Mouse (Mus musculus): ENCODE results near the gene Gabbr2. TPM values are rescaled to one million over a fixed set of nuclear protein-coding genes. Genes with fewer than 3 reads are reported as not detected.
A peak's percentile ranks its signal among the peaks of the same experiment; 100 is the strongest.

The Gabbr2 gene
- total RNA-seq, 2 experiments from 2014 or later = 242 to 264 TPM

DNA sequence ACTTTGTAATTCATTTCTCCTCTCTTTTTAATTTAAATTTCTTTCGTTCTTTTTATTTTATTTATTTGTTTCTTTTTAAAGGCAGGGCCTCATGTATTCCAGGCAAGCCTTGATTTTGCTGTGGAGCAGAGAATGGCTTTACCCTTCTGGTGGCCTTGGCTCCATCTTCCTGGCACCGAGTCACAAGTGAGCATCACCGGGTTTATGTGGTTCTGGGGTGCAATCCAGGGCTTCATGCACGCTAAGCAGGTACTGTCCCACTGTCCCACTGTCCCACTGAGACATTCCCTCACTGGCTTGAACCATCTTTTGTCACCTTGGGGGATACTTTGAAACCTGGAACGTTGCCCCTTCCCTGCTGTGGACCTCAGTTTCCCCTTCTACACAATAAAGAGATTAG, 147.1 kb downstream of the Gabbr2 start:
- no peak for DNase-seq (ENCODE audit: extremely low spot score in 1 of 2, low spot score in 2 of 2)
- intact Hi-C loops (cut with DNase I) = no loop called here

DNA sequence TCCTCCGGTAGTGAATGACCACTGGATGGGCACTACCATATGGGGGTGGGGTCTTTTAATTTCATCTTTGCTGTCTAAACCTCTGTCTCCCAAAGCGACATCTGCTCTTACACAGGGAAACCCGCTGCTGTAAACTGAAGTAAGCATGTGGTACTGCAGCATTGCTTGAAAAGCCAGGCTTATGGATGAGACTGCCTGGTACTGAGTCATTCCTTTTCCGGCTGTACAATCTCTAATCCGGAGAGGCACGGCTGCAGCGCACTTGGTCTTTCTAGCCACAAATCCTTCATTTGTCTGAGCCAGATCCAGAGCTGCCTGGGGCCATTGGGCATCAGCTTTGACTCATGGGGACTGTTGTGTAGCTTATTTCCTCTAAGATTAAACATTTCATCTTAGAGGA, 149.1 kb downstream of the Gabbr2 start:
- intact Hi-C loops (cut with DNase I) = no loop called here
- no peak for DNase-seq (ENCODE audit: extremely low spot score in 1 of 2, low spot score in 2 of 2)

DNA sequence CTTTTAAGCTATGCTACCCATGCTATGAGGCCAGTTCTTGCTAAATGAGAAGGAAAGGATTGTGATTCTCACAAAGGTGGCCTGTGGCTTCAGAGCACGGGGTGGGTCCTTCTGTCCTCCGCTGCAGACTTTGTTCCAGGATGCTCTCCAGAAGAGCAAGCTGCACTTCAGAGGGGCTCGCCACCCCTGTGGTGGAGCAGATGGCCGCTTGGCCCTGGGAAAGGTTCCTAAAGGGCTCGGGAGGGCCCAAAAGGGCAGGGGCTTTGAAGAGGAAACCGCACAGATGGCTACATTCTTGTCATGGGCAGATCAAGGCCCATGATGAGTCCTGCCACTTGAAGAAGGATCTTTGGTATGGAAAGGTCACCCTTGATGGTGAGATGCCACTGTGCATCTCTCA, 151.5 kb downstream of the Gabbr2 start:
- intact Hi-C loops (cut with DNase I) = no loop called here
- DNase-seq (ENCODE audit: extremely low spot score in 1 of 2, low spot score in 2 of 2) = no peak

DNA sequence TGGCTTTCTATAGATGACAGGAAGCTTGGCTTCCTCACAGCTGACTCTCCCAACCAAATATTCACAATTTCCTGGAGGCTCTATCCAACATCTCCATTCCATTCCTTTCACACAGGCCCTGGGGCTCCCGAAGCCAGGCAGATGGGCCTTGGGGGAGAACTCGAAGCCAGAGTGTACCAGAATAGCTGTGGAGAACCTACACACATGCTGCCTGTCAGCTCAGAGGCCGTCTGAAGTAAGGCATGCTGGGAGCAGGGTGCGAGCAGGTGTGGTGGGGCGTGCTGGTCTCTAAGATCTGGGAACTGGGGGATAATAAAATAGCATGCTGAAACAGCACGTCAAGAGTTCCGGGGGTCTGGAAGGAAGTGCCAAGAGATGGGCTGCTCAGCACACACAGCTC, 154.3 kb downstream of the Gabbr2 start:
- intact Hi-C loops (cut with DNase I) = no loop called here
- DNase-seq (ENCODE audit: extremely low spot score in 1 of 2, low spot score in 2 of 2) = peak in 1 of 2 experiments; percentile 53

DNA sequence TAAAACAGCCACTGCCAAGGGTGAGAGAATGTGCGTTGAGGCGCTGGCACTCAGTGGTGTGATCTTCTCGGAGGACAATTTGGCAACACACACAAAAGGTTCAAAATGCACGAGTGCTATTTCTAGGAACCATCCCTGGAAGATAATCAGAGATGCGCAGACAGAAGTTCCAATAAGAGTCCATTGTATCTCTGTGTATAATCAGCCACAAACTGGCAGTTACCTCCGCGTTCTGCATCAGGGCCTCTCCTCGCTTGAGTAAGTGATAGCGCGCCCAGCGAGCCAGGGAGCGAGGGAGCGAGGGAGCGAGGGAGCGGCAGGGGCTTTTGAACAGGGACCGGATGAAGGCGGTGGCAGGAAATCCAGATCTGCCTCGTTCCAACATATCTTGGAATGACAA, 155.6 kb downstream of the Gabbr2 start:
- intact Hi-C loops (cut with DNase I) = no loop called here
- no peak for DNase-seq (ENCODE audit: extremely low spot score in 1 of 2, low spot score in 2 of 2)

DNA sequence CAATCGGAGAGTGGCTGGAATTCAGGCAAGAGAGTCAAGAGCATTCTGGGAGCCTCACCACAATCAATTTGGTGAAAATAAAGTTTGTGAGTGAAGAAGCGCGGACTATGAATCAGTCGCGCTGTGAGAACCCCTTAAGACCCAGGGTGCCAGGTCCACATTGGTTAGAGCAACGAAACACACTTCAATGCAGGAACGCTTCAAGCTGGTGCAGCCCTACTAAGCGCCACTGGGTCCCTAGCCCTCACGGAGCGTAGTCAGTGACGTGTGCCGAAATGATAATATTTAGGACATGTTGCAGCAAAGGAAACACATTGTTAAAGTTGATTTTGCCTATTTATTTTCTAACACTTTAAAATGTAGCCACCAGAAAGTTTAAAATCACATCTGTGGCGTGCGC, 156.6 kb downstream of the Gabbr2 start:
- intact Hi-C loops (cut with DNase I) = no loop called here
- no peak for DNase-seq (ENCODE audit: extremely low spot score in 1 of 2, low spot score in 2 of 2)

DNA sequence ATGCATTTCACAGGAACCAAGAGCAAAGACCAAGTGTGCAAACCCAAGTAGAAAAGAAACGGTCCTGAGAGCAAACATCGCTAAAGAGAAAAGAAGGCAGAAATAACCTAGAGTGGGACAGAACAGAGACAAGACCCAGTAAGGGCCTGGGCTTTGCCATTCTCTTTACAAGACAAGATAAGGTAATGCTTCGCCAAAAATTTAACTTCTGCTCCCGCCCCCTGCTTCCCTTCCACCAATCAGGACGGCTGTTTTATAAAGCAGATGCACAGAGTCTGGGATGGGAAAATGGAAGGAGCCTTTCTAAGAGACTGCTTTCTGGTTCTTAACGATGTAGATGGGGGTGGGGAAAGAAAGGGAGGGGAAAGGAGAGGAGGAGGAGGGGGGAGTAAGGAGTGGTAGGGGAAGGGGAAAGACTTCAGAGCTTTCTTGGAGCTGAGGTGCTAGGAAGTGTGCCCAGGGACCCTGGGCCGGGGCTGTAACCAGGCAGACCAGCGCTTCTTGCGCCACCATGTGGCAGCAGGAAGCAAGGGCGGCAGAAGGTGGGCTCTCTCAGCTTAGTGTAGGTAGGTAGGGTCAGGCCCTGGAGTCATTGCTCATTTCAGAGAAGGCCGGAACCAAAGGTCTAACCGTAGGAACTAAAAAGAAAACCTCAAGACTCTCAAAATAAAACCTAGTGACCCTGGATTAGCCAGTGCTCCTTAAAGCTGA, 158.7 kb downstream of the Gabbr2 start:
- intact Hi-C loops (cut with DNase I) = no loop called here

DNA sequence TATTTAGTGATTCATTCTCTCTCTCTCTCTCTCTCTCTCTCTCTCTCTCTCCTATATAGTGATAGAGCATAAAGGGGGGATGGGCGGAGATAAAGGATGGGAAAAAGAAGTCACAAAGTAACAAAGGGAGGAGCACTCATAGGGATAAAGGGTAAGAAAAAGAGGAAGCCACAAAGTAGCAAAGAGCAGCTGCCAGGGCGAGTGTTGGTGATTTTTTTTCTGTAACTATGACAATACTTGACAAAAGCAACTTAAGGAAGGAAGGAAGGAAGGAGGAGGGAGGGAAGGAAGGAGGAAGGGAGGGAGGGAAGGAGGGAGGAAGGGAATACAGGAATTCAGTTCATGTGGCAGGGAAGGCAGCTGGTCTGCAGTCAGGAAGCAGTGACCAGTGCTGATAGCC, 162.0 kb downstream of the Gabbr2 start:
- intact Hi-C loops (cut with DNase I) = no loop called here
- DNase-seq (ENCODE audit: extremely low spot score in 1 of 2, low spot score in 2 of 2) = no peak

More for the DNA sequence above, 158.7 kb downstream of the Gabbr2 start:
- no peak for DNase-seq (ENCODE audit: extremely low spot score in 1 of 2, low spot score in 2 of 2)

DNA sequence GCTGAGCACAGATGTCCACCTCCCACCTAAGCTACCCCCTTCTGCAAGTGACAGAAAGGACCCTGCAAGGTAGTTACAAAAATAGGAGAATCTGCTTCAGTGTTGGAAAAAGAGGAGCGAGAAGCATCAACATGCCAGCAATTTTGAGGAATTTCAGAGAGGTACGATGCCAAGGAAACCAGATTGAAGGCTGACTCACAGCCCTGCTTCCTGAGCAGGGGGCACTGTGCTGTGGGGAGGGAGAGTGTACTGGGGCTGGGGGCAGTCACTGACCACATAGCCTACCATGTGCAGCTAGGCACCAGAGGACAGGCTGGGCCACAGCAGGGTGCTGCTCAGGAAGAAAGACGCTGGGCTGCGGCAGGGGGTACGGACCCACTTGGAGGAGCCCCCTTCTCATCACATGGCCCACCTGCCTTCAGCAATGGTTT, 163.5 kb downstream of the Gabbr2 start:
- intact Hi-C loops (cut with DNase I) = no loop called here

DNA sequence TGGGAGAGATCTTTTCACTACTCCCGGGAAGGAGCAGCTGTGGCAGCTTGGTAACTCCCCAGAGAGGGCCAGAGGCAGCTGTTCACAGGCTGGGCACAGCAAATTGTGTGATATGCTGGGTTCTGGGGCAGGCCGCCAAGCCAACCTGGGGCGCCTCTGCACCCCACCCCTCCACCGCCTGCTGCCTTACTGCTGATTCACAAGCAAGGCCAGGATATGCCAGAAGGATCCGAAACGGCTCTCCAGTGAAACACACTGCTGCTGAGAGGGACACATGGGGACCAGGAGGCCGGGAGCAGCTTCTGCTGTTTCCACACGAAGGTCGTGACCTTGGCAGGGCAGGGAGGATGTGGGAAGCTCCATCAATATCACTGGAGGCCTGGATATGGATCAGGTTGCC, 164.2 kb downstream of the Gabbr2 start:
- intact Hi-C loops (cut with DNase I) = no loop called here
- peak in 1 of 2 experiments; percentile 78 for DNase-seq (ENCODE audit: extremely low spot score in 1 of 2, low spot score in 2 of 2)

More for the DNA sequence above, 163.5 kb downstream of the Gabbr2 start:
- no peak for DNase-seq (ENCODE audit: extremely low spot score in 1 of 2, low spot score in 2 of 2)

DNA sequence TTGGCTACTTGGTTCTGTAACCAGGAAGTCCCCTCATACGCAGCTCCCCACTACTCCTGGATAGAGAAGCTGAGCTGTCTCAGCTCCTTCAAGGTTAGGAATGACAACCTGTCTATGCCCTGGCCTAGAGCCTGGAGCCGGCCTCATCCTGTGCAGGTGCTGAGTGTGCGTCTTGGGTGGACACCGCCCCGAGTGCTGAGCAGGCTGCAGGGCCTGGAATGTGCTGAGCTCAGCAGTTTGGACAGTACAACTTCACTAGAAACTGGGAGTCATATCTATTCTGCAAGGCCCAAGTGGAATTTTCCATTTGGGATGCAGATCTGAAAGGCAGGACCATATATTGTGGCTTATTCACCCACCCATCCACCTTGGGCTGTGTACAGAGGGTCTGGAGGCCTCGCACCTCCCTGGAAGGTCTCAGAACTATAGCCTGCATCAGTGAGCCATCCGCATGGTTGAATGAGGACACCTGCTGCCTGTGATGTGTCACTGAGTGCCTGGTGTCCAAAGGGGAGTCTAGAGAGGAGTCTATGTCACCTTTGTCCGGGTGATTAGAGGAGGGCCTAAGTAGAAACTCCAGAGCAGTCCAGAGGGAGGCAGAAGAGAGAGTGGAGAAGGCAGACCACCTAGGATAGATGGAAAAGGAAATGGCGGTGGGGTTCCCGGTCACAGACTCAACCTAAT, 165.7 kb downstream of the Gabbr2 start:
- no peak for DNase-seq (ENCODE audit: extremely low spot score in 1 of 2, low spot score in 2 of 2)
- intact Hi-C loops (cut with DNase I) = no loop called here

DNA sequence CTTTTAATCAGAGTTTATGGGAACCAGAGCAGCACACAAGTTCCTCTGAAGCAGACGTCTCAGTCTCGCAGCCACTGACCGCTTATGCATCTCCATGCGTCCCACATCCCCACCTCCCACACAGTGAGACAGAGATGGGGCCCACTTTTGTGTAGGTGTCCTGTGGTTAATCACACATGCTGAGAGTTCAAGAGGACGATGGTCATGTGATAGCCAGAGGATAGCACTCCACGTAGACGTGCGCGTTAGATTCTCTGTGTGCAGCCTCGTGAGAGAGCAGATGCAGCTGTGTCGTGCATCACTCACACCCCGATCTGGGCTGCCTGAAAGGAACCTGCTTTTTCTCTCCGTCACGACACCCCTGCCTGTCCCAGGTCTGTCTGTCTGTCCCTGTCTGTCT, 167.9 kb downstream of the Gabbr2 start:
- intact Hi-C loops (cut with DNase I) = no loop called here
- no peak for DNase-seq (ENCODE audit: extremely low spot score in 1 of 2, low spot score in 2 of 2)

DNA sequence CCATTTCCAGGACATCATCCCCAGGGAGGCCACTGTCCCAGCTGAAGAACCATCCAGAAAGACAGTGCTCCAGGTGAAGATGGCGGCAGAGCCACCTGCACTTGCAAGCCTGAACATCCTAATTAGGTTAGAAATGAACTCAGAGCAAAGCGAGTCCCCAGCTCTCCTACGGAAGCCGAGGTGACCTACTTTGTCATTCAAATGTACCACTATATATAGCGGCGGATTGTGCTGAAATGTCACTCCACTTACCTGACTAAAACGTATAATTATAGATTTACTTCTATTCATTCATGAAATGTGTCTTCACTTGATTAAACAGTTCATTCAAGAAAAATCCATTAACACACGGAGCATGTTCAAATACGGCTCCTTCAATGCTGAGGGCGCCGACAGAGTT, 170.0 kb downstream of the Gabbr2 start:
- intact Hi-C loops (cut with DNase I) = no loop called here
- DNase-seq (ENCODE audit: extremely low spot score in 1 of 2, low spot score in 2 of 2) = no peak

DNA sequence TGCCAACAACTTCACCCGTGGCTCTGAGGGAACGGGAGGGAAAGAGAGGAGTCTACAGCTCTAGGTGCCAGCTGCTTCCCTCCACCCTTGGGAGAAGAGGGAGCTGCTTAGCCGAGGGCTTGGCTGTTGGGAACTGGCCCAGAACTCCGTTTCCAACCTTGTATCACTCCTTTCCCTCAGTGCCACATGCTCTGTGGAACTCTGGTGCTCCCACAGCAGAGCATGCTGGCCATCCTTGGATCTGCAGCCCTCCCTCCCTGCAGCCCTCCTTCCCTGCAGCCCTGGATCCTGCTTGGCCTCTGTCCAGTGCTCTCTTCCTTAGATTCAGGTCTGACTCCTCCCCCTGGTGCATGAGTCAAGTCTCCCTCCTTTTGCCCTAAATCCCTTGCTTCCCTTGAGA, 176.7 kb downstream of the Gabbr2 start:
- peak in 1 of 2 experiments; percentile 61 for DNase-seq (ENCODE audit: extremely low spot score in 1 of 2, low spot score in 2 of 2)
- intact Hi-C loops (cut with DNase I) = no loop called here

DNA sequence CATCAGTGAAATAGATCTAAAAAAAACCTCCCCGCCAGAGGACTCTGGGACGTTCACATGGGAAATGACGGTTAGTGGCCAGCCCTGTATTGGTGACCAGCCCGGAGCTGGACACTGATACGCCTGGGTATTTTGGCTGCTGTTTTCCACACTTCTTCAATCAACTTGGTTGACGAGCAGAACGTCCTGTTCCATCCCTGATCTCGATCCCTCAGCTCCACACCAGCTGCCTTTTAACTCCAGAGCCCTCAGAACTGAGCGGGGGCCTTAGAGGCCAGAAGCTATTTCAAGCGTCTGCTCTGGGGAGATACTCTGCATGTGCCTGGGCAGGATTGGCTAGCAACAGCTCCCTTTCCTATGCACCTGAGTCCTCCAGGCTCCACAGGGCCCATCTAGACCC, 177.4 kb downstream of the Gabbr2 start:
- intact Hi-C loops (cut with DNase I) = no loop called here
- DNase-seq (ENCODE audit: extremely low spot score in 1 of 2, low spot score in 2 of 2) = no peak

DNA sequence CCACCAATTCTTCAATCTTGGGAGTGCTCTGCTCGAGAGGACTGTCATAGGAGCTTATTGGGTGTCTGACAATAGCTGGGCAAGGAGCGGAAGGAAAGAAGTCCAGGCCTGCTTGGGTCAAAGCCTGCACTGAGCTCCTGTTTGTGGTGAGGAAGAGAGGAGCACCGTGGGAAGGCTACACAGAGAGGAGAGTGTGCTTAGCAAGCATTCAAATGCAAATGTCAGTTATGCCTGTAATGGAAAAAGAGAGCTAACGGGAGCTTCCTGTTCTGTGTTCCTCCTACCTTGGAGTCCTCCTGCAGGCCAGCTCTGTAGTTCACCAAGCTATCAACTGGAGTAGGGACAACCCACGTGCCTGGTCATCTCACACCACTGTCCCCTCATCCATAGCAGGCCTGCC, 180.5 kb downstream of the Gabbr2 start:
- DNase-seq (ENCODE audit: extremely low spot score in 1 of 2, low spot score in 2 of 2) = no peak
- intact Hi-C loops (cut with DNase I) = no loop called here

DNA sequence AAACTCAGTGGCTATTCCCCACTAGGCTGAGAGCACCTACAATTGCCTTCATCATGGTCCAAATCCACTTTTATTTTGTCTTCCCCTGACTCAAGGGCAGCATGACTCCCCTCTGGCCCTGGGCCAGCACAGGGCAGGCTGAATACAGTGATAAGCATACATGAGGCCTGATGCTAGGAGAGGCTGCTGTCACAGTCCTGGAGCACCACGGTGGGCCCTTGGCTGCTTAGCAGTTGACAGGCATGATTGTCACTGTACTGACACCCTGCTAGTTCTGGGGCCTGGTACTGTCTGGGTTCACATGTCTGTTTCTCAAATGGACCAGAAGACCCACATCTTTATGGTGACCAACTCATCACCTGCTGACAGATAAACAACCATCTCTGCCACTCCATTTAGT, 184.8 kb downstream of the Gabbr2 start:
- intact Hi-C loops (cut with DNase I) = no loop called here
- no peak for DNase-seq (ENCODE audit: extremely low spot score in 1 of 2, low spot score in 2 of 2)

DNA sequence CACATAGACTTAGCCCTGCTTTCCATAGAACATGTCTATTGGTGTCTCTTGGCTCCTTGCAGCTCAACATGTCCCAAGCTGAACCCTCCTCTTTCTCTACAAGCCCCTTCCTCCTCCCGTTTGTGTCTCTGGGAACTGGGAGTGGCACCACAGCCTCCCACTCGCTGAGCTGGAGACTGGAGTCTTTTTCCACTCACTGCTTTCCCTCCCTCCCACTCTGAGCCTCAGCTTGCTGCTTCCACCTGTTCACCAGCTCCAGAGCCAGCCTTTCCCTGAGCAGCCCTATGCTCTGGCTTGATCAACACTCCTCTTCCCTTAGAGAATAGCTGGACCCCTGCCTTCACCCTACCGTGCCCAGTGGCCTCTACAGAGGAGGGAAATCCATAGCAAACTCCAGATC, 185.8 kb downstream of the Gabbr2 start:
- intact Hi-C loops (cut with DNase I) = no loop called here
- DNase-seq (ENCODE audit: extremely low spot score in 1 of 2, low spot score in 2 of 2) = peak; percentile 65 to 69

DNA sequence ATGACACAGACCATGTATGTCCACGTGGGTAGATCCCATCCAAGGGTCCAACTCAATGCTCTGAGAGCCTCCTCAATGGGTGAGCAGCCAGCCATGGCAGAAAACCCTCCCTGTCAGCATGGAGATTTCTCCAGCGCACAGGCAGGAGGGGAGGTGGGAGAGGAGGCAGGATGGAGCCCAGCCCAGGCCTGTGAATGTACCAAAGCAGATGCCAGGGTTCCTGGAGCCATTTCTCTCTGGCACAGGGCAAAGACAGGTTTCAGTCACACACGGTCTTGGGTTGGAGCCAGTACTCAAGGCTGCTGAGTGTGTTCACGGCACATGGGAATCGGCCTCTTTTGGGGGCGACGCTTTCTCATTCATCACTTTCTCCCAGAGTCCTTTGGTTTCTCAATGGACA, 189.3 kb downstream of the Gabbr2 start:
- DNase-seq (ENCODE audit: extremely low spot score in 1 of 2, low spot score in 2 of 2) = no peak
- intact Hi-C loops (cut with DNase I) = no loop called here

DNA sequence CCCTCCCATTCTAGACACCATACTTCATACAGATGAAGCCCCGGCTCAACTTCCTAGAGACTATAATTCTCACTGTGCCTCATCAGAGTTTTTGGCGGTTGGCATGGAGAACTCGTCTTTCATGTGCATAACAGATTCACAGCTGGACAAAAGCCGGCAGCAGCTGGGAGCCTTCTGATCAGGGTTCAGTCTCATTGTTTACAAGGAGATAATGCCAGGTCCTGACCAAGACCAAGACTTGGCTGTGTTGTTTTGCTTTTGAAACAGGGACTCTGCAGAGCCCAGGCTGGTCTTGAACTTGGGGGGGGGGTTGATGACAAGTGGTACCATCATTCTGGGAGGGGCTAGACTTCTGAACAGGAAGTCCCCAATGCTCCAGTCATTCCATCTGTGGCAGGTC, 191.8 kb downstream of the Gabbr2 start:
- no peak for DNase-seq (ENCODE audit: extremely low spot score in 1 of 2, low spot score in 2 of 2)
- intact Hi-C loops (cut with DNase I) = no loop called here

DNA sequence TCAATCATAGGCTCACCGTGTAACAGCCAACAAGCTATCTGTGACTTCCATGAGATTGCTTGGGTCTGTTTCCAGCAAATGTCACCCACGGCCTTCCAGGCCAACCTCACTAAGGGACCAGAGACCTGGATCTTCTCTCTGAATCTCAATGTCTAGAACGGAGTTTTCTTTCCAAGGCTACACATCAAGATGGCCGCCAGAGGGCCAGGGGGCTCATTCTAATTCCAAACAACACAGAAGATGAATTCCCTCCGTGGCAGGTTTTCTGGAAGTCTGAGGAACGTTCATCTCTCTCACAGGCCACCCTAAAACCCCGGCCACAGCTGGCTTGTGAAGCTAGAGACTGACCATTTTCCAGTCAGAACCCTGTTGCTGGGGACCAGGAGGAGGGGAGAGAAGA, 196.0 kb downstream of the Gabbr2 start:
- no peak for DNase-seq (ENCODE audit: extremely low spot score in 1 of 2, low spot score in 2 of 2)
- intact Hi-C loops (cut with DNase I) = no loop called here

Data from left cerebral cortex, postnatal 10 days (tissue).